26 mouse cellular contexts compared by ENCODE assay signal in the genomic region with DNA sequence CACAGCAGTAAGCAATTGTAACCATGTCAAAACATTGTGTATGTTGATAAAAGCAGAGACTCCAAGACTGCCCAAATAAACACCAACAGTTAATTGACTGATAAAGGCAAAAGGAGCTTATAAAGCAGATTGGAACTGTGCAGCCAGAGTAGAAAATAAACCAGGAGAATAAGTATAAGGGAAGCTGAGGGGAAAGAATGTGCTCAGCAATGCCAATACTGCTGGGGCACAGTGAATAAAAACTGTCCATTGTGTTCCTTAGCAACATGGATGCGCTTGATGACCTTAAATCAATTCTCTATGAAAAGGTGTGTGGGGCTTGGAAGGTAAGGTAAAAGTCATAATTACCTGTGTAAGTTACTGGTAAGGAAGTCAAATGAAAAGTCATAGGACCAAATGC.
A peak's percentile ranks its signal among the peaks of the same experiment; 100 is the strongest.
DNase-seq lines count a peak whose midpoint lies in the region; ATAC-seq and TF ChIP-seq lines count a peak whose summit lies in the region.
"Had no signal": no experiment of that assay in that cellular context is flagged by ENCODE, and none has a peak within 500 bp of the region (broad histone marks: within the 10 kb centered on the region; RNA-seq: fewer than 3 reads in every experiment).

No protein-coding gene starts in this region.

- no peak for TF ChIP-seq CTCF in forebrain, postnatal 0 days (IDR thresholded peaks at IDR 0.05; ENCODE audit: low read depth)

- H3K4me1 ChIP-seq in forebrain, embryonic 14.5 days (ENCODE audit: control insufficient read depth, insufficient read depth, low read length) = no peaks in the 10 kb centered on the region
- no peaks in the 10 kb centered on the region for H3K4me1 ChIP-seq in forebrain, postnatal 0 days (ENCODE audit: insufficient read depth)
- no peaks in the 10 kb centered on the region for H3K4me1 ChIP-seq in hindbrain, embryonic 13.5 days (replicated peaks)
- no peaks in the 10 kb centered on the region for H3K4me1 ChIP-seq in hindbrain, embryonic 10.5 days (replicated peaks)
- H3K4me1 ChIP-seq in midbrain, embryonic 15.5 days = no peaks in the 10 kb centered on the region
- no peaks in the 10 kb centered on the region for H3K4me1 ChIP-seq in midbrain, embryonic 11.5 days (ENCODE audit: control insufficient read depth, insufficient read depth, low read length)
- H3K4me1 ChIP-seq: heart, embryonic 12.5 days; heart, embryonic 15.5 days; hindbrain, embryonic 12.5 days; intestine, embryonic 15.5 days had no signal

- whole genome bisulfite sequencing in forebrain, embryonic 14.5 days = 73% methylated on average over 1 of the region's 1 CpGs
- 79% methylated on average over 1 of the region's 1 CpGs for WGBS in forebrain, postnatal 0 days
- WGBS in hindbrain, embryonic 13.5 days = 85% methylated on average over 1 of the region's 1 CpGs
- 79% methylated on average over 1 of the region's 1 CpGs for WGBS in hindbrain, embryonic 10.5 days
- 78% methylated on average over 1 of the region's 1 CpGs for WGBS in midbrain, embryonic 15.5 days
- 90% methylated on average over 1 of the region's 1 CpGs for WGBS in midbrain, embryonic 11.5 days

- H3K36me3 ChIP-seq in forebrain, embryonic 14.5 days (ENCODE audit: control insufficient read depth, insufficient read depth, low read length) = no peaks in the 10 kb centered on the region
- H3K36me3 ChIP-seq in forebrain, postnatal 0 days (ENCODE audit: insufficient read depth) = no peaks in the 10 kb centered on the region
- H3K36me3 ChIP-seq in hindbrain, embryonic 13.5 days = no peaks in the 10 kb centered on the region
- no peaks in the 10 kb centered on the region for H3K36me3 ChIP-seq in hindbrain, embryonic 10.5 days
- no peaks in the 10 kb centered on the region for H3K36me3 ChIP-seq in midbrain, embryonic 15.5 days (replicated peaks)
- H3K36me3 ChIP-seq in midbrain, embryonic 11.5 days (ENCODE audit: control insufficient read depth, insufficient read depth, low read length) = no peaks in the 10 kb centered on the region
- H3K36me3 ChIP-seq: G1E; heart, embryonic 12.5 days; heart, embryonic 15.5 days; hindbrain, embryonic 12.5 days; intestine, embryonic 15.5 days had no signal

- H3K27ac ChIP-seq in forebrain, embryonic 14.5 days (ENCODE audit: low read depth, low read length) = no peak overlapping the region
- no peak overlapping the region for H3K27ac ChIP-seq in forebrain, postnatal 0 days (ENCODE audit: low read depth, low read length)
- H3K27ac ChIP-seq in hindbrain, embryonic 13.5 days = no peak overlapping the region
- H3K27ac ChIP-seq in hindbrain, embryonic 10.5 days = no peak overlapping the region
- no peak overlapping the region for H3K27ac ChIP-seq in midbrain, embryonic 15.5 days
- no peak overlapping the region for H3K27ac ChIP-seq in midbrain, embryonic 11.5 days (ENCODE audit: low read depth, low read length)
- H3K27ac ChIP-seq: heart, embryonic 15.5 days; hindbrain, embryonic 12.5 days; intestine, embryonic 15.5 days had no signal

- no peak overlapping the region for H3K9ac ChIP-seq in forebrain, embryonic 14.5 days (ENCODE audit: low read length)
- H3K9ac ChIP-seq in forebrain, postnatal 0 days = no peak overlapping the region
- no peak overlapping the region for H3K9ac ChIP-seq in hindbrain, embryonic 13.5 days
- no peak overlapping the region for H3K9ac ChIP-seq in midbrain, embryonic 15.5 days
- H3K9ac ChIP-seq in midbrain, embryonic 11.5 days (ENCODE audit: low read length) = no peak overlapping the region
- H3K9ac ChIP-seq: heart, embryonic 12.5 days; heart, embryonic 15.5 days; hindbrain, embryonic 12.5 days; intestine, embryonic 15.5 days had no signal

- no peak for DNase-seq in forebrain, embryonic 14.5 days (ENCODE audit: low spot score)
- no peak for DNase-seq in forebrain, postnatal 0 days
- DNase-seq in hindbrain, embryonic 10.5 days (ENCODE audit: low spot score) = no peak
- DNase-seq in midbrain, embryonic 11.5 days (ENCODE audit: low spot score, missing footprints) = no peak
- peak; percentile 12 for DNase-seq in Muller cell, postnatal 12 days (ENCODE audit: inconsistent ontology term)
- DNase-seq in adrenal gland, postnatal 4 days (ENCODE audit: low spot score in 2 of 2) = no peak
- DNase-seq: adrenal gland, adult 8-10 months; adrenal gland, postnatal 25 days; B cell, adult 2 months; cerebellum, adult 18-20 months; cerebellum, adult 9-10 months; gastrocnemius, postnatal 25 days; heart, adult 18-20 months; heart, postnatal 10 days; heart, postnatal 36 days; kidney, adult 11 months; kidney, adult 8-10 months had no signal

- H3K9me3 ChIP-seq in forebrain, embryonic 14.5 days (replicated peaks; ENCODE audit: control insufficient read depth, low read length) = no peaks in the 10 kb centered on the region
- no peaks in the 10 kb centered on the region for H3K9me3 ChIP-seq in forebrain, postnatal 0 days (ENCODE audit: low read length)
- H3K9me3 ChIP-seq in hindbrain, embryonic 13.5 days = no peaks in the 10 kb centered on the region
- H3K9me3 ChIP-seq in hindbrain, embryonic 10.5 days = no peaks in the 10 kb centered on the region
- no peaks in the 10 kb centered on the region for H3K9me3 ChIP-seq in midbrain, embryonic 15.5 days
- no peaks in the 10 kb centered on the region for H3K9me3 ChIP-seq in midbrain, embryonic 11.5 days (ENCODE audit: control insufficient read depth, low read length)
- H3K9me3 ChIP-seq: G1E; heart, embryonic 12.5 days; heart, embryonic 15.5 days; hindbrain, embryonic 12.5 days; intestine, embryonic 15.5 days had no signal

- H3K4me3 ChIP-seq in forebrain, embryonic 14.5 days (ENCODE audit: low read depth, low read length) = no peak overlapping the region
- H3K4me3 ChIP-seq in forebrain, postnatal 0 days (ENCODE audit: low read depth, low read length) = no peak overlapping the region
- H3K4me3 ChIP-seq in hindbrain, embryonic 13.5 days = no peak overlapping the region
- H3K4me3 ChIP-seq in hindbrain, embryonic 10.5 days = no peak overlapping the region
- no peak overlapping the region for H3K4me3 ChIP-seq in midbrain, embryonic 15.5 days
- H3K4me3 ChIP-seq in midbrain, embryonic 11.5 days (ENCODE audit: low read depth, low read length) = no peak overlapping the region
- H3K4me3 ChIP-seq: heart, embryonic 12.5 days; heart, embryonic 15.5 days; hindbrain, embryonic 12.5 days; intestine, embryonic 15.5 days had no signal

- no peak overlapping the region for H3K4me2 ChIP-seq in forebrain, embryonic 14.5 days (ENCODE audit: low read length)
- no peak overlapping the region for H3K4me2 ChIP-seq in forebrain, postnatal 0 days (ENCODE audit: low read depth)
- H3K4me2 ChIP-seq in hindbrain, embryonic 13.5 days = no peak overlapping the region
- H3K4me2 ChIP-seq in midbrain, embryonic 15.5 days = no peak overlapping the region
- H3K4me2 ChIP-seq in midbrain, embryonic 11.5 days = no peak overlapping the region
- H3K4me2 ChIP-seq: heart, embryonic 12.5 days; heart, embryonic 15.5 days; hindbrain, embryonic 12.5 days; intestine, embryonic 15.5 days had no signal

- no peaks in the 10 kb centered on the region for H3K27me3 ChIP-seq in forebrain, embryonic 14.5 days (replicated peaks; ENCODE audit: control insufficient read depth, insufficient read depth, low read length)
- H3K27me3 ChIP-seq in forebrain, postnatal 0 days (ENCODE audit: insufficient read depth, low read length) = no peaks in the 10 kb centered on the region
- H3K27me3 ChIP-seq in hindbrain, embryonic 13.5 days = no peaks in the 10 kb centered on the region
- H3K27me3 ChIP-seq in hindbrain, embryonic 10.5 days (ENCODE audit: insufficient read depth, poor library complexity, severe bottlenecking) = no peaks in the 10 kb centered on the region
- H3K27me3 ChIP-seq in midbrain, embryonic 15.5 days (replicated peaks) = no peaks in the 10 kb centered on the region
- no peaks in the 10 kb centered on the region for H3K27me3 ChIP-seq in midbrain, embryonic 11.5 days (ENCODE audit: control insufficient read depth, insufficient read depth, low read length)
- H3K27me3 ChIP-seq: CH12.LX; heart, embryonic 12.5 days; heart, embryonic 15.5 days; hindbrain, embryonic 12.5 days; intestine, embryonic 15.5 days had no signal

- ATAC-seq in forebrain, embryonic 14.5 days = peak; percentile 55; the same call in 1 of the 2 replicates
- ATAC-seq in forebrain, postnatal 0 days = no peak
- ATAC-seq in hindbrain, embryonic 13.5 days (ENCODE audit: low FRiP score) = 0 out of 2 replicates have a peak, but pooled peaks have one; percentile 10
- ATAC-seq in midbrain, embryonic 15.5 days (replicated peaks) = peak; percentile 39; the same call in 1 of the 2 replicates
- ATAC-seq in midbrain, embryonic 11.5 days (ENCODE audit: low FRiP score) = no peak
- ATAC-seq: activated CD4-positive, CD25-positive, alpha-beta regulatory T cell, adult 4 months; intestine, embryonic 15.5 days had no signal

Comparison
In these comparisons a context has a peak if more than half of its experiments do, and no peak if none do; other contexts are left out.
1. ATAC-seq: peak in forebrain, embryonic 14.5 days (single experiment), hindbrain, embryonic 13.5 days (single experiment) and midbrain, embryonic 15.5 days (single experiment); none in forebrain, postnatal 0 days (single experiment) and midbrain, embryonic 11.5 days (single experiment).